17 mouse cellular contexts compared by ENCODE assay signal in genomic region chr14:20422257-20422656, GRCm38 (mm10). TPM values are rescaled to one million over a fixed set of nuclear protein-coding genes. Genes with fewer than 3 reads are reported as not detected.
A peak's percentile ranks its signal among the peaks of the same experiment; 100 is the strongest.
DNase-seq lines count a peak whose midpoint lies in the region; ATAC-seq and TF ChIP-seq lines count a peak whose summit lies in the region.
"Had no signal": no experiment of that assay in that cellular context is flagged by ENCODE, and none has a peak within 500 bp of the region (broad histone marks: within the 10 kb centered on the region; RNA-seq: fewer than 3 reads in every experiment).

No protein-coding gene starts in this region.

- 24% methylated on average over 7 of the region's 7 CpGs for WGBS in heart, postnatal 0 days
- WGBS in lung, embryonic 14.5 days, result 61% methylated on average over 7 of the region's 7 CpGs
- WGBS in lung, postnatal 0 days, result 37% methylated on average over 7 of the region's 7 CpGs

- no peak overlapping the region for H3K4me3 ChIP-seq in heart, postnatal 0 days (ENCODE audit: low read depth, low read length)
- H3K4me3 ChIP-seq in lung, embryonic 14.5 days (ENCODE audit: low read depth, low read length), result no peak overlapping the region
- no peak overlapping the region for H3K4me3 ChIP-seq in lung, postnatal 0 days (ENCODE audit: low read depth, low read length)
- H3K4me3 ChIP-seq: embryonic facial prominence, embryonic 12.5 days; hindbrain, embryonic 10.5 days; limb, embryonic 10.5 days; liver, embryonic 12.5 days had no signal

- 0 out of 2 replicates have a peak, but pooled peaks have one; percentile 57 for ATAC-seq in heart, postnatal 0 days (ENCODE audit: insufficient read depth, low read depth)
- ATAC-seq in lung, embryonic 14.5 days (ENCODE audit: insufficient read depth), result no peak
- no peak for ATAC-seq in lung, postnatal 0 days
- ATAC-seq: CD4-positive, CD25-positive, alpha-beta regulatory T cell, adult 4 months; liver, embryonic 12.5 days had no signal

- no peak overlapping the region for H3K27ac ChIP-seq in heart, postnatal 0 days (ENCODE audit: low read depth)
- H3K27ac ChIP-seq in lung, embryonic 14.5 days (ENCODE audit: low read depth), result no peak overlapping the region
- no peak overlapping the region for H3K27ac ChIP-seq in lung, postnatal 0 days (ENCODE audit: low read length)
- H3K27ac ChIP-seq: embryonic facial prominence, embryonic 12.5 days; hindbrain, embryonic 10.5 days; limb, embryonic 10.5 days; liver, embryonic 12.5 days; macrophage had no signal

- no peaks in the 10 kb centered on the region for H3K4me1 ChIP-seq in heart, postnatal 0 days (ENCODE audit: control insufficient read depth, insufficient read depth)
- H3K4me1 ChIP-seq in lung, embryonic 14.5 days (ENCODE audit: insufficient read depth), result no peaks in the 10 kb centered on the region
- H3K4me1 ChIP-seq in lung, postnatal 0 days (ENCODE audit: insufficient read depth, low read depth, low read length), result no peaks in the 10 kb centered on the region
- H3K4me1 ChIP-seq: embryonic facial prominence, embryonic 12.5 days; hindbrain, embryonic 10.5 days; limb, embryonic 10.5 days; liver, embryonic 12.5 days had no signal

- no peaks in the 10 kb centered on the region for H3K9me3 ChIP-seq in heart, postnatal 0 days (replicated peaks; ENCODE audit: control insufficient read depth, low read length)
- no peaks in the 10 kb centered on the region for H3K9me3 ChIP-seq in lung, embryonic 14.5 days (ENCODE audit: low read depth, low read length)
- H3K9me3 ChIP-seq in lung, postnatal 0 days (ENCODE audit: low read length), result no peaks in the 10 kb centered on the region
- H3K9me3 ChIP-seq: embryonic facial prominence, embryonic 12.5 days; hindbrain, embryonic 10.5 days; limb, embryonic 10.5 days; liver, embryonic 12.5 days had no signal

- H3K4me2 ChIP-seq in heart, postnatal 0 days (ENCODE audit: low read depth, low read length), result no peak overlapping the region
- H3K4me2 ChIP-seq in lung, embryonic 14.5 days, result no peak overlapping the region
- no peak overlapping the region for H3K4me2 ChIP-seq in lung, postnatal 0 days (replicated peaks; ENCODE audit: low read depth, low read length)
- H3K4me2 ChIP-seq: embryonic facial prominence, embryonic 12.5 days; liver, embryonic 12.5 days had no signal

- H3K36me3 ChIP-seq in heart, postnatal 0 days (replicated peaks; ENCODE audit: control insufficient read depth, insufficient read depth, low read length), result no peaks in the 10 kb centered on the region
- H3K36me3 ChIP-seq in lung, embryonic 14.5 days (ENCODE audit: insufficient read depth), result no peaks in the 10 kb centered on the region
- no peaks in the 10 kb centered on the region for H3K36me3 ChIP-seq in lung, postnatal 0 days (ENCODE audit: insufficient read depth, low read length)
- H3K36me3 ChIP-seq: embryonic facial prominence, embryonic 12.5 days; hindbrain, embryonic 10.5 days; limb, embryonic 10.5 days; liver, embryonic 12.5 days had no signal

- no peak for TF ChIP-seq EP300 in heart, postnatal 0 days (IDR thresholded peaks at IDR 0.05; ENCODE audit: low read depth)
- TF ChIP-seq EP300 in lung, postnatal 0 days (IDR thresholded peaks at IDR 0.05), result no peak

- TF ChIP-seq CTCF in heart, postnatal 0 days (IDR thresholded peaks at IDR 0.05; ENCODE audit: low read depth), result no peak
- no peak for TF ChIP-seq CTCF in lung, embryonic 14.5 days (IDR thresholded peaks at IDR 0.05; ENCODE audit: low read depth)
- no peak for TF ChIP-seq CTCF in lung, postnatal 0 days (IDR thresholded peaks at IDR 0.05)

- DNase-seq in heart, postnatal 0 days (ENCODE audit: low spot score), result peak; percentile 54
- no peak for DNase-seq in heart, adult 11 months
- DNase-seq in lung, embryonic 14.5 days, result peak; percentile 42
- DNase-seq in lung, postnatal 0 days (ENCODE audit: low spot score), result no peak
- peak; percentile 17 for DNase-seq in brain, adult 2 months (ENCODE audit: low read depth, low spot score)
- peak; percentile 4 for DNase-seq in lung, postnatal 36 days
- no peak for DNase-seq in urinary bladder, adult 18-20 months (ENCODE audit: low spot score in 2 of 2)
- DNase-seq: cerebellum, postnatal 36 days; gastrocnemius, postnatal 36 days; right cerebral cortex, postnatal 14 days; thymus, adult 2 months had no signal

- H3K27me3 ChIP-seq in heart, postnatal 0 days (ENCODE audit: control insufficient read depth, insufficient read depth, low read length), result no peaks in the 10 kb centered on the region
- H3K27me3 ChIP-seq in lung, embryonic 14.5 days (ENCODE audit: insufficient read depth, low read length), result no peaks in the 10 kb centered on the region
- no peaks in the 10 kb centered on the region for H3K27me3 ChIP-seq in lung, postnatal 0 days (replicated peaks; ENCODE audit: insufficient read depth, low read length)
- H3K27me3 ChIP-seq: embryonic facial prominence, embryonic 12.5 days; liver, embryonic 12.5 days had no signal

- no peak overlapping the region for H3K9ac ChIP-seq in heart, postnatal 0 days (replicated peaks; ENCODE audit: low read depth, low read length)
- no peak overlapping the region for H3K9ac ChIP-seq in lung, embryonic 14.5 days
- H3K9ac ChIP-seq in lung, postnatal 0 days (replicated peaks; ENCODE audit: low read depth), result no peak overlapping the region
- H3K9ac ChIP-seq: embryonic facial prominence, embryonic 12.5 days; liver, embryonic 12.5 days had no signal

RNA-seq across cellular contexts. Expression of gene Mrps16, which starts 28.8 kb away (rescaled TPM):
- total RNA-seq in heart, postnatal 0 days (2014; rRNA removed; ENCODE audit: low replicate concordance), result 67.4 and 79.3 TPM in 2 replicates
- 122 and 127 TPM in 2 replicates for polyA plus RNA-seq in heart, postnatal 0 days (2015; fragmentation: Nextera tagmentation; extraction: Ambion mirVana)
- polyA plus RNA-seq in lung, embryonic 14.5 days (2014; fragmentation: Nextera tagmentation; extraction: Ambion mirVana), result 93.5 and 96.8 TPM in 2 replicates
- 58.5 and 64.4 TPM in 2 replicates for polyA plus RNA-seq in lung, postnatal 0 days (2015; fragmentation: Nextera tagmentation; extraction: Ambion mirVana)

RNA-seq across cellular contexts. Expression of gene Cfap70, which starts 29.8 kb away (rescaled TPM):
- total RNA-seq in heart, postnatal 0 days (2014; rRNA removed; ENCODE audit: low replicate concordance), result 0.15 TPM in 1 of 2 replicates, not detected in the other
- 0.11 and 0.38 TPM in 2 replicates for polyA plus RNA-seq in heart, postnatal 0 days (2015; fragmentation: Nextera tagmentation; extraction: Ambion mirVana)
- 0.12 and 0.82 TPM in 2 replicates for polyA plus RNA-seq in lung, embryonic 14.5 days (2014; fragmentation: Nextera tagmentation; extraction: Ambion mirVana)
- 3.7 and 4.0 TPM in 2 replicates for polyA plus RNA-seq in lung, postnatal 0 days (2015; fragmentation: Nextera tagmentation; extraction: Ambion mirVana)
- polyA plus RNA-seq: CD4-positive, CD25-positive, alpha-beta regulatory T cell, adult 4 months; macrophage; thymus, adult 2 months had no signal

RNA-seq across cellular contexts. Expression of gene Dnajc9, which starts 33.5 kb away (rescaled TPM):
- 20.6 and 41.9 TPM in 2 replicates for total RNA-seq in heart, postnatal 0 days (2014; rRNA removed; ENCODE audit: low replicate concordance)
- polyA plus RNA-seq in heart, postnatal 0 days (2015; fragmentation: Nextera tagmentation; extraction: Ambion mirVana), result 41.4 and 44.7 TPM in 2 replicates
- 165 and 183 TPM in 2 replicates for polyA plus RNA-seq in lung, embryonic 14.5 days (2014; fragmentation: Nextera tagmentation; extraction: Ambion mirVana)
- 34.7 and 37.9 TPM in 2 replicates for polyA plus RNA-seq in lung, postnatal 0 days (2015; fragmentation: Nextera tagmentation; extraction: Ambion mirVana)

RNA-seq across cellular contexts. Expression of gene Anxa7, which starts 57.7 kb away (rescaled TPM):
- total RNA-seq in heart, postnatal 0 days (2014; rRNA removed; ENCODE audit: low replicate concordance), result 93.4 and 108 TPM in 2 replicates
- polyA plus RNA-seq in heart, postnatal 0 days (2015; fragmentation: Nextera tagmentation; extraction: Ambion mirVana), result 37.5 and 39.3 TPM in 2 replicates
- polyA plus RNA-seq in lung, embryonic 14.5 days (2014; fragmentation: Nextera tagmentation; extraction: Ambion mirVana), result 36.0 and 36.9 TPM in 2 replicates
- 52.9 and 56.9 TPM in 2 replicates for polyA plus RNA-seq in lung, postnatal 0 days (2015; fragmentation: Nextera tagmentation; extraction: Ambion mirVana)

Comparison
In these comparisons a context has a peak if more than half of its experiments do, and no peak if none do; other contexts are left out.
1. DNase-seq: peak in heart, postnatal 0 days (single experiment), lung, embryonic 14.5 days (single experiment), brain, adult 2 months (single experiment) and lung, postnatal 36 days (single experiment); none in heart, adult 11 months (single experiment), lung, postnatal 0 days (single experiment) and urinary bladder, adult 18-20 months (0 of 2).